Mouse (Mus musculus) midbrain, embryonic 16.5 days (tissue): Measurements from ENCODE around the gene Cage1. TPM values are rescaled to one million over a fixed set of nuclear protein-coding genes. Genes with fewer than 3 reads are reported as not detected.

Source experiments
- ATAC-seq: fragments of 200-750 bp; cut with Nextera tagmentation; 2 replicates; pipeline ENCODE4 v1.8.0; 2017; ENCODE audit warnings: moderate TSS enrichment
- H3K27ac ChIP-seq: fragments of 300-500 bp; sonication (generic); 2 replicates; pipeline ENCODE4 v1.5.1; 2014; ENCODE audit warnings: mild to moderate bottlenecking, low read length, mixed read lengths
- H3K27me3 ChIP-seq: fragments of 300-500 bp; sonication (generic); 2 replicates; pipeline ENCODE4 v1.6.1; 2014; ENCODE audit warnings: low read depth, low read length, mixed read lengths; ENCODE audit not compliant: control insufficient read depth, insufficient read depth
- H3K36me3 ChIP-seq: fragments of 300-500 bp; sonication (generic); 2 replicates; pipeline ENCODE4 v1.6.1; 2014; ENCODE audit warnings: mild to moderate bottlenecking, low read length, moderate library complexity, mixed read lengths; ENCODE audit not compliant: control insufficient read depth, insufficient read depth
- H3K4me1 ChIP-seq: fragments of 300-500 bp; sonication (generic); 2 replicates; pipeline ENCODE4 v1.6.1; 2014; ENCODE audit warnings: mild to moderate bottlenecking, low read length, mixed read lengths; ENCODE audit not compliant: control insufficient read depth, insufficient read depth
- H3K4me2 ChIP-seq: fragments of 300-500 bp; sonication (generic); 2 replicates; pipeline ENCODE4 v1.6.1; 2014; ENCODE audit warnings: mild to moderate bottlenecking, low read length, mixed read lengths
- H3K4me3 ChIP-seq: fragments of 300-500 bp; sonication (generic); 2 replicates; pipeline ENCODE4 v1.5.1; 2014; ENCODE audit warnings: low read depth, mild to moderate bottlenecking, low read length, moderate library complexity, mixed read lengths
- H3K9ac ChIP-seq: fragments of 300-500 bp; sonication (generic); 2 replicates; pipeline ENCODE4 v1.6.1; 2014; ENCODE audit warnings: low read depth, low read length, mixed read lengths
- H3K9me3 ChIP-seq: fragments of 300-500 bp; sonication (generic); replicated peaks from 2 replicates; pipeline ENCODE4 v1.6.1; 2014; ENCODE audit warnings: mild to moderate bottlenecking, low read length, mixed read lengths; ENCODE audit not compliant: control insufficient read depth, poor library complexity, severe bottlenecking
- WGBS: fragments of 180-500 bp; shearing (Covaris S2); extraction: QIAGEN DNeasy Blood & Tissue Kit; methylation state at CpG from one replicate; pipeline ENCODE4 v1.1.7; 2014; 5-methylcytosine and 5-hydroxymethylcytosine counted together
- polyA plus RNA-seq: library from polyadenylated mRNA; unstranded; fragments of >200 nt; fragmentation: Nextera tagmentation; extraction: Ambion mirVana; gene quantifications from 2 replicates; pipeline ENCODE4 v1.2.1, GENCODE M21; 2015

The Cage1 gene
- polyA plus RNA-seq: 4.1 and 4.3 TPM in 2 replicates

GRCm38 (mm10) chr13:38037044-38037687 is at the start of gene Cage1:
TSS of gene Cage1 (minus strand) at chr13:38037069.
- Histone ChIP-seq H3K27ac (peak within 1 kb of the TSS; percentile 87), H3K4me1 (peaks cover 23% of the 10 kb centered on the region), H3K27me3 (no peaks in the 10 kb centered on the region), H3K9ac (peak within 1 kb of the TSS; percentile 91), H3K4me2 (peak within 1 kb of the TSS; percentile 98), H3K9me3 (no peaks in the 10 kb centered on the region), H3K4me3 (peak within 1 kb of the TSS; percentile 86), H3K36me3 (peaks cover 6% of the 10 kb centered on the region; the same call in 1 of the 2 replicates)
- WGBS: under 1% methylated on average over 47 of the region's 47 CpGs
- peak; percentile 97 for ATAC-seq

- no peak overlapping the region for H3K27ac ChIP-seq
- ATAC-seq: no peak
- no peak overlapping the region for H3K4me3 ChIP-seq
- no peaks in the 10 kb centered on the region for H3K27me3 ChIP-seq
- no peak overlapping the region for H3K4me2 ChIP-seq
- no peaks in the 10 kb centered on the region for H3K4me1 ChIP-seq
- WGBS: 82% methylated on average over 7 of the region's 7 CpGs
- no peaks in the 10 kb centered on the region for H3K36me3 ChIP-seq
- no peaks in the 10 kb centered on the region for H3K9me3 ChIP-seq
- H3K9ac ChIP-seq: no peak overlapping the region
These were observed 44.3 kb upstream of the Cage1 start for GRCm38 (mm10) chr13:38081161-38081560.

GRCm38 (mm10) chr13:38080725-38081124 is 43.9 kb upstream of the Cage1 start:
- Histone ChIP-seq H3K36me3 (no peaks in the 10 kb centered on the region), H3K27me3 (no peaks in the 10 kb centered on the region), H3K4me2 (no peak overlapping the region), H3K4me3 (no peak overlapping the region), H3K27ac (no peak overlapping the region), H3K4me1 (no peaks in the 10 kb centered on the region), H3K9ac (no peak overlapping the region), H3K9me3 (no peaks in the 10 kb centered on the region)
- WGBS: 86% methylated on average over 14 of the region's 14 CpGs
- no peak for ATAC-seq

- Histone ChIP-seq H3K4me2 (no peak overlapping the region), H3K9me3 (no peaks in the 10 kb centered on the region), H3K4me3 (no peak overlapping the region), H3K27ac (no peak overlapping the region), H3K9ac (no peak overlapping the region), H3K27me3 (no peaks in the 10 kb centered on the region), H3K36me3 (no peaks in the 10 kb centered on the region), H3K4me1 (no peaks in the 10 kb centered on the region)
- ATAC-seq: no peak
- WGBS: 57% methylated on average over 9 of the region's 9 CpGs
These were observed 43.1 kb upstream of the Cage1 start for GRCm38 (mm10) chr13:38080014-38080413.

- H3K9me3 ChIP-seq: no peaks in the 10 kb centered on the region
- no peak overlapping the region for H3K9ac ChIP-seq
- H3K36me3 ChIP-seq: no peaks in the 10 kb centered on the region
- H3K27me3 ChIP-seq: no peaks in the 10 kb centered on the region
- no peak overlapping the region for H3K27ac ChIP-seq
- no peak overlapping the region for H3K4me3 ChIP-seq
- H3K4me2 ChIP-seq: no peak overlapping the region
- H3K4me1 ChIP-seq: no peaks in the 10 kb centered on the region
- ATAC-seq: no peak
- 90% methylated on average over 5 of the region's 5 CpGs for WGBS
These were observed 42.5 kb upstream of the Cage1 start for GRCm38 (mm10) chr13:38079366-38079765.

- H3K4me2 ChIP-seq: no peak overlapping the region
- H3K4me3 ChIP-seq: no peak overlapping the region
- no peak overlapping the region for H3K9ac ChIP-seq
- no peaks in the 10 kb centered on the region for H3K4me1 ChIP-seq
- H3K36me3 ChIP-seq: no peaks in the 10 kb centered on the region
- H3K9me3 ChIP-seq: no peaks in the 10 kb centered on the region
- no peaks in the 10 kb centered on the region for H3K27me3 ChIP-seq
- no peak for ATAC-seq
- 24% methylated on average over 6 of the region's 6 CpGs for WGBS
- H3K27ac ChIP-seq: no peak overlapping the region
These were observed 42.0 kb upstream of the Cage1 start for GRCm38 (mm10) chr13:38078836-38079235.

GRCm38 (mm10) chr13:38077113-38077512 is 40.2 kb upstream of the Cage1 start:
- Histone ChIP-seq H3K4me2 (no peak overlapping the region), H3K4me3 (no peak overlapping the region), H3K4me1 (no peaks in the 10 kb centered on the region), H3K36me3 (no peaks in the 10 kb centered on the region), H3K27ac (no peak overlapping the region), H3K9ac (no peak overlapping the region), H3K27me3 (no peaks in the 10 kb centered on the region), H3K9me3 (no peaks in the 10 kb centered on the region)
- 27% methylated on average over 11 of the region's 11 CpGs for WGBS
- no peak for ATAC-seq

GRCm38 (mm10) chr13:38074404-38074803 is 37.5 kb upstream of the Cage1 start:
- Histone ChIP-seq H3K4me3 (no peak overlapping the region), H3K4me1 (no peaks in the 10 kb centered on the region), H3K4me2 (no peak overlapping the region), H3K9ac (no peak overlapping the region), H3K9me3 (no peaks in the 10 kb centered on the region), H3K27ac (no peak overlapping the region), H3K36me3 (no peaks in the 10 kb centered on the region), H3K27me3 (no peaks in the 10 kb centered on the region)
- no peak for ATAC-seq
- 73% methylated on average over 5 of the region's 5 CpGs for WGBS

GRCm38 (mm10) chr13:38073374-38074307 is 36.8 kb upstream of the Cage1 start:
- H3K9ac ChIP-seq: no peak overlapping the region
- no peaks in the 10 kb centered on the region for H3K36me3 ChIP-seq
- no peaks in the 10 kb centered on the region for H3K27me3 ChIP-seq
- H3K4me2 ChIP-seq: no peak overlapping the region
- 94% methylated on average over 18 of the region's 18 CpGs for WGBS
- no peaks in the 10 kb centered on the region for H3K9me3 ChIP-seq
- no peaks in the 10 kb centered on the region for H3K4me1 ChIP-seq
- no peak overlapping the region for H3K27ac ChIP-seq
- no peak for ATAC-seq
- H3K4me3 ChIP-seq: no peak overlapping the region
